Mouse (Mus musculus) forebrain, embryonic 13.5 days (tissue): Measurements from ENCODE around the gene Lrrfip1. TPM values are rescaled to one million over a fixed set of nuclear protein-coding genes. Genes with fewer than 3 reads are reported as not detected.

Experiments used
- ATAC-seq: fragments of 200-750 bp; cut with Nextera tagmentation; 2 replicates; pipeline ENCODE4 v1.8.0; 2017
- H3K27ac ChIP-seq: fragments of 300-500 bp; sonication (generic); 2 replicates; pipeline ENCODE4 v1.5.1; 2015; ENCODE audit warnings: inconsistent platforms, mild to moderate bottlenecking, moderate library complexity
- H3K27me3 ChIP-seq: fragments of 300-500 bp; sonication (generic); 2 replicates; pipeline ENCODE4 v1.6.1; 2015; ENCODE audit warnings: mild to moderate bottlenecking, inconsistent platforms
- H3K36me3 ChIP-seq: fragments of 300-500 bp; sonication (generic); 2 replicates; pipeline ENCODE4 v1.6.1; 2015; ENCODE audit warnings: mild to moderate bottlenecking, inconsistent platforms; ENCODE audit not compliant: poor library complexity, severe bottlenecking
- H3K4me1 ChIP-seq: fragments of 300-500 bp; sonication (generic); 2 replicates; pipeline ENCODE4 v1.6.1; 2015; ENCODE audit warnings: inconsistent platforms
- H3K4me2 ChIP-seq: fragments of 300-500 bp; sonication (generic); 2 replicates; pipeline ENCODE4 v1.6.1; 2015; ENCODE audit warnings: inconsistent platforms, mild to moderate bottlenecking, moderate library complexity
- H3K4me3 ChIP-seq: fragments of 300-500 bp; sonication (generic); 2 replicates; pipeline ENCODE4 v1.5.1; 2015; ENCODE audit warnings: mild to moderate bottlenecking, inconsistent platforms
- H3K9ac ChIP-seq: fragments of 300-500 bp; sonication (generic); 2 replicates; pipeline ENCODE4 v1.6.1; 2015; ENCODE audit warnings: mild to moderate bottlenecking, inconsistent platforms
- H3K9me3 ChIP-seq: fragments of 300-500 bp; sonication (generic); replicated peaks from 2 replicates; pipeline ENCODE4 v1.6.1; 2016; ENCODE audit warnings: inconsistent platforms
- WGBS: fragments of 180-500 bp; shearing (Covaris S2); methylation state at CpG from one replicate; pipeline ENCODE4 v1.1.7; 2015; 5-methylcytosine and 5-hydroxymethylcytosine counted together
- polyA plus RNA-seq: library from polyadenylated mRNA; unstranded; fragments of >200 nt; fragmentation: Nextera tagmentation; extraction: Ambion mirVana; gene quantifications from 2 replicates; pipeline ENCODE4 v1.2.1, GENCODE M21; 2015

Gene Lrrfip1
- polyA plus RNA-seq, 1 experiment from 2014 or later, result 22.1 TPM

DNA sequence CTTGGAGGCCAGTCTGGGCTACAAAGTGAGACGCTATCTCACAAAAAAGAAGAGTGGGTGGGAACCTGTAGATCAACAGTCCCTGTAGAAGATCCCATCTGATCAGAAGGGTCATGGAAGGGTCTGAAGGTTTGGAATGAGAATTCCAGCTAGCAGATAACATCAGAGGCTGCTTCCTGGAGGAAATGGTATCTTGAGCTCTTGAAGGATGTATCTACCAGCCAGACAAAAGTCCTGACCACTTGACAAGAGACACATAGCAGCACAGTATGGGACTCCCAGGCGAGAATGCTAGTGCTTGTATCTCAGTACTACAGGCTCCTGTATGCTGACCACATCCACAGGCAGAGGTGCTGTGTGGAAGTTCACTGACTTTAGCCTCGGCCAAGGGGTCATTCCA, 2.6 kb downstream of the Lrrfip1 start:
- 0 out of 2 replicates have a peak, but pooled peaks cover under 1% of the 10 kb centered on the region for H3K9me3 ChIP-seq
- H3K36me3 ChIP-seq, result no peaks in the 10 kb centered on the region
- H3K4me3 ChIP-seq, result no peak overlapping the region
- 87% methylated on average over 3 of the region's 3 CpGs for WGBS
- H3K4me1 ChIP-seq, result peaks cover 15% of the 10 kb centered on the region
- no peak overlapping the region for H3K4me2 ChIP-seq
- H3K27me3 ChIP-seq, result peaks cover 10% of the 10 kb centered on the region; the same call in 1 of the 2 replicates
- no peak for ATAC-seq
- H3K9ac ChIP-seq, result no peak overlapping the region
- H3K27ac ChIP-seq, result no peak overlapping the region

- no peak overlapping the region for H3K27ac ChIP-seq
- no peaks in the 10 kb centered on the region for H3K9me3 ChIP-seq
- no peak for ATAC-seq
- H3K4me2 ChIP-seq, result no peak overlapping the region
- 93% methylated on average over 3 of the region's 3 CpGs for WGBS
- H3K36me3 ChIP-seq, result no peaks in the 10 kb centered on the region
- peaks cover 15% of the 10 kb centered on the region for H3K4me1 ChIP-seq
- H3K27me3 ChIP-seq, result peaks cover 10% of the 10 kb centered on the region; the same call in 1 of the 2 replicates
- H3K4me3 ChIP-seq, result no peak overlapping the region
- no peak overlapping the region for H3K9ac ChIP-seq
These were observed 3.5 kb downstream of the Lrrfip1 start for GRCm38 (mm10) chr1:91001871-91002539.

DNA sequence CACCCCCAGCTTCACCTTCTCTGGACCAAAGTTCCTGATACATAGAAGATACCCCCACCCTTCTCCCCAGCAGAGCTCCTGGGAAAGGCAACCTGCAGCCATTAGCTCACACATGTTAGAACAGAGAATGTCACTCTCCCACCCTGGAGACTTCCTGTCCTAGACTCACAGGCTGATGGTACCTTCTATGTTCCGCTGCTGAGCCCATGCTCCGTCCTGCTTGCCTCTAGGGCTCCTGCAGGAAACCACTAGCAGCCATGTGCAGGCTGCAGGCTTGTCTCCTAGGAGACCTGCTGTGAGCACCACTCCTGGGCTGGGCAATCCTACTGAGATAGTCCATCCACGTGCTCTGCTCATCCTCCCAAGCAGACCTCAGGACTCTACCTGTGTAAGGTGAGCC, 4.1 kb downstream of the Lrrfip1 start:
- Histone ChIP-seq H3K4me1 (peaks cover 15% of the 10 kb centered on the region), H3K27ac (no peak overlapping the region), H3K27me3 (peaks cover 8% of the 10 kb centered on the region; the same call in 1 of the 2 replicates), H3K9ac (no peak overlapping the region), H3K4me3 (no peak overlapping the region), H3K4me2 (no peak overlapping the region), H3K9me3 (no peaks in the 10 kb centered on the region), H3K36me3 (no peaks in the 10 kb centered on the region)
- no peak for ATAC-seq
- 90% methylated on average over 3 of the region's 3 CpGs for WGBS

DNA sequence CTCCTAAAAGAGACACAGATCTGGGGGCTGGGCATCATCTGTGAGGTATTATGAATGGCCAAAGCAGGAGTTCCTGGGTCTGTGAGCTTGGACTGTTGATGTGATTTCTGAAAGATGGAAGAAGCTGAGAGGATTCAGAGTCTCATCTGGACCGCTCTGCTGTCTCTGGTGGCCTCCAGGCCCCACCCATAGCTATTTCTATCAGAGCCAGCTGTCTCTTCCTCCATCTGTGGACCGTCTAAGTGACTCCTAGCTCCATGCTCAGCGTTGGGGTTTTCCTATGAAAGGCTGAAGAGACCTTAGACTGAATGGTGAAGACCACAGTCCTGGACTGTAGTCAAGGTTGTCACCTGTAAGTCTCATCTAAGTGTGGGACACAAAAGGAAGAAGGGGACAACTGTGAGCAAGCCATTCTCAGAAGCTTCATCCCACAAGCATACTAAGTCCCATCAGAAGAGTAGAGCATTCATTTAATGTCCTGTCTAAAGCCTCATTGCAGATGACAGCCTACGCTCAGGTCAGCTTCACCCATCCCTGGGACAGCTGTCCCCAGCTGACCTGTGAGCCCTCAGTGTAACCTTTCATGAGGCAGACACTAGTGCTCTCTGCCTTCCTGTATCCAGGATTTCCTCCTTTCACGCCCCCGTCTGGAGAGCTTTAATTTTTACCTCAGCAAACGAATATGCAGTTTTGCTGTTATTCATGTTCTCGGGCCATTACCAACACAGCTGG, 5.2 kb downstream of the Lrrfip1 start:
- no peaks in the 10 kb centered on the region for H3K9me3 ChIP-seq
- no peak overlapping the region for H3K4me3 ChIP-seq
- no peak overlapping the region for H3K9ac ChIP-seq
- no peak for ATAC-seq
- WGBS, result 92% methylated on average over 8 of the region's 8 CpGs
- no peak overlapping the region for H3K4me2 ChIP-seq
- H3K27me3 ChIP-seq, result 0 out of 2 replicates have a peak, but pooled peaks cover 3% of the 10 kb centered on the region
- no peaks in the 10 kb centered on the region for H3K36me3 ChIP-seq
- no peak overlapping the region for H3K27ac ChIP-seq
- H3K4me1 ChIP-seq, result peaks cover 15% of the 10 kb centered on the region

- Histone ChIP-seq H3K27me3 (0 out of 2 replicates have a peak, but pooled peaks cover 3% of the 10 kb centered on the region), H3K36me3 (no peaks in the 10 kb centered on the region), H3K4me1 (no peaks in the 10 kb centered on the region), H3K27ac (no peak overlapping the region), H3K4me3 (no peak overlapping the region), H3K4me2 (no peak overlapping the region), H3K9me3 (no peaks in the 10 kb centered on the region), H3K9ac (no peak overlapping the region)
- 85% methylated on average over 5 of the region's 5 CpGs for WGBS
- ATAC-seq, result no peak
These were observed 7.5 kb downstream of the Lrrfip1 start for GRCm38 (mm10) chr1:91006037-91006436.

DNA sequence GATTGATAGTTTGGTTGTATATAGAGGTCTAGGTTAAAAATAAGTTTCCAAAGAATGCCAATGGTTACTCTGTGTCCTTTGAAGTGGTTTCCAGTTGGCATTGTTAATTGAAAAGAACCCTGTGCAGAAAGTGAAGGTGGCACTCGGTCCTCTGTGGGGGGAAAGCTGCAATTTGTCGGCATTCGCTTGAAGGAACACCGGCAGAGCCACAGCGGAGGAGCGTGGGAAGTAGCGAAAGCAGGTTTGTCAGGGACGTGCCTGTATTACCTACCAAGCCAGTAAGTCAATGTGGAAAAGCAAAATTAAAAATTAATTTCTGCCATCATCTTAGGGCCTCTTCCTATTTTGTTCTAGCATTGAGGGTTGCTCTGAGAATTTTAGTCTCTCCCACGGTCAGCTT, 8.2 kb downstream of the Lrrfip1 start:
- Histone ChIP-seq H3K27me3 (0 out of 2 replicates have a peak, but pooled peaks cover under 1% of the 10 kb centered on the region), H3K4me1 (no peaks in the 10 kb centered on the region), H3K9me3 (no peaks in the 10 kb centered on the region), H3K4me2 (no peak overlapping the region), H3K9ac (no peak overlapping the region), H3K27ac (no peak overlapping the region), H3K4me3 (no peak overlapping the region), H3K36me3 (no peaks in the 10 kb centered on the region)
- 86% methylated on average over 9 of the region's 9 CpGs for WGBS
- ATAC-seq, result no peak

DNA sequence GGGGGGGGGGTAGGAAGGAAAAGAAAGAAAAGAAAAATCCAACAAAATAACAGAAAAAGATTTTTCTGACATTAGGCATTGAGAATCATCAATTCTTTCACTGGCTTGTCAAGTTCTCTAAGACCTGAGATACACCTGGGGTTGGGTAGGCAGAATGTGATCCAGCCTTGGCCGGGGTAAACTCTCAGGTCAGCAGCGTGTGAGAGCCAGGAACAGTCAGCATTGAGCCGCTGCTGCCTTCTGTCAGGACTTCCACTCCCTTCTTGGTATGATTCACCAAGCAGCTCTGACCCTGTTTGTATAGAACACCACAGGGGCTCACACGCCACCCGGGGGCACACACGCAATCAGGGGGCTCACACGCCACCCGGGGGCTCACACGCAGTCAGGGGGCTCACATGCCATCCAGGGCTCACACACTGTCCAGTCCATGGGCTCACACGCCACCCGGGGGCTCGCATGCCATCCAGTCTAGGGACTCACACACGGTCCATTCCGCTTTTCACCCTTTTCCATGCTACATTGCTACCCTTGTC, 9.7 kb downstream of the Lrrfip1 start:
- Histone ChIP-seq H3K9ac (no peak overlapping the region), H3K27ac (no peak overlapping the region), H3K4me1 (no peaks in the 10 kb centered on the region), H3K4me2 (no peak overlapping the region), H3K36me3 (no peaks in the 10 kb centered on the region), H3K9me3 (no peaks in the 10 kb centered on the region), H3K4me3 (no peak overlapping the region), H3K27me3 (no peaks in the 10 kb centered on the region)
- no peak for ATAC-seq
- WGBS, result 93% methylated on average over 14 of the region's 14 CpGs

DNA sequence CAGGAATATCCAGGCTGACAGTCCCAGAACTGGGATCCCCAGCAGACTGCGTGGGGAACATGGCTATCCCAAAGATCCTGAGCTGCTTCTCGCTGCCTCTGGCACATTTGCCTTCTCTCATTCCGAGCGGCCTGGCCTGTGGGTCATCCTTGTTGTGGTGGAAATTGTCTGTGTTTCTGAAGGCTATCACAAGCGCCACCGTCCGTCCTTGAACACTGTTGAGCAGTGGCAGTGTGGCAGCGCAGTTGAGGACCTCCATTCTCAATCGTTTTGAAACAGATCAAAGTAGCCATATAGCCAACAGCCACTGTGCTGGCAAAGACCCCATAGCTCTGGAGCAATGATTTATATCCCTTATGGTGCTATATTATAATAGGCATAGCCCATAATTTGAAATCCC, 10.2 kb downstream of the Lrrfip1 start:
- WGBS, result 90% methylated on average over 9 of the region's 9 CpGs
- no peak overlapping the region for H3K27ac ChIP-seq

DNA sequence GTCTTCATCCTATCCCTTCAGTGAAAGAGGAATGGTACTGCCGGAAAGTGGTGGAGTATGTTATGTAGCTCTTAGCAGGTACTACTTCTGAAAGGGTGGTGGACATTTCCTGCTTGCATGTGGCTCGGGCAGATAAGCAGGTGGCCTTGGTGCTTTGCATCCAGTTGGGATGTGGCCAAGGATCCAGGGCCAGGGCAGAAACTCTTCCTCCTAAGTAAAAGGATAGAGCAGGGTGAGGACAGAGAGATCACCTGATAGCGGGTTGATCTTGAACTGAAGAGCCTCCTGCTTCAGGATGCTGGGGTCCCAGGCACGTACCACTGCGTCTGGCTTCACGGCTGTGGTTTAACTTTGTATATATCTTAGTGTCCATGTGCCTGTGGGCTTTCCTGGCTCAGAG, 10.7 kb downstream of the Lrrfip1 start:
- H3K4me3 ChIP-seq, result no peak overlapping the region
- WGBS, result 94% methylated on average over 6 of the region's 6 CpGs
- no peak for ATAC-seq

More for the DNA sequence above, 10.2 kb downstream of the Lrrfip1 start:
- Histone ChIP-seq H3K4me1 (no peaks in the 10 kb centered on the region), H3K9ac (no peak overlapping the region), H3K27me3 (no peaks in the 10 kb centered on the region), H3K36me3 (no peaks in the 10 kb centered on the region), H3K4me3 (no peak overlapping the region), H3K9me3 (no peaks in the 10 kb centered on the region), H3K4me2 (no peak overlapping the region)
- ATAC-seq, result no peak

GRCm38 (mm10) chr1:91010216-91010615, 11.7 kb downstream of the Lrrfip1 start:
- no peaks in the 10 kb centered on the region for H3K9me3 ChIP-seq
- H3K36me3 ChIP-seq, result no peaks in the 10 kb centered on the region
- H3K4me1 ChIP-seq, result no peaks in the 10 kb centered on the region
- H3K27me3 ChIP-seq, result no peaks in the 10 kb centered on the region
- H3K9ac ChIP-seq, result no peak overlapping the region
- H3K4me3 ChIP-seq, result no peak overlapping the region
- H3K27ac ChIP-seq, result no peak overlapping the region
- 92% methylated on average over 7 of the region's 7 CpGs for WGBS
- no peak for ATAC-seq
- H3K4me2 ChIP-seq, result no peak overlapping the region

More for the DNA sequence above, 10.7 kb downstream of the Lrrfip1 start:
- Histone ChIP-seq H3K4me1 (no peaks in the 10 kb centered on the region), H3K4me2 (no peak overlapping the region), H3K9ac (no peak overlapping the region), H3K9me3 (no peaks in the 10 kb centered on the region), H3K36me3 (no peaks in the 10 kb centered on the region), H3K27ac (no peak overlapping the region), H3K27me3 (no peaks in the 10 kb centered on the region)

DNA sequence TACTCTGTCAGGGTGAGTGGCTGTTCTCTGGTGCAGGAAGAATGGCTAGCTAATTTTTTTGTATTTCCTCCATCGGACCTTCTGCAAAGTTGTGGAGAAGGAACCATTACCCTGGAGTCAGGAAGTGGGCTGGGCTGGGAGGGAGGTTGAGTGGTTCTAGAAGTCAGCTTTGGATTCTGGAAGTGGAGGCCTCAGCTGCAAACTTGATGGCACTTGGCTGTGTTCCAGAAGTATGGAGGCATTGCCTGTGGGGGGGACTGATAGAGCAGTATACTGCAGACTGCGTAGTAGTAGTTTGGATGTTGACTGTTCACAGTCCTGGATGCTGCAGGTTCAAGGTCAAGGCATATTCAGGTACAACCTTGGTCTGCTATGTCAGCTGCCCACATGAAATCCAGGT, 12.2 kb downstream of the Lrrfip1 start:
- no peak overlapping the region for H3K9ac ChIP-seq
- H3K4me1 ChIP-seq, result no peaks in the 10 kb centered on the region
- H3K27me3 ChIP-seq, result no peaks in the 10 kb centered on the region
- H3K4me3 ChIP-seq, result no peak overlapping the region
- ATAC-seq, result no peak
- no peaks in the 10 kb centered on the region for H3K36me3 ChIP-seq
- H3K4me2 ChIP-seq, result no peak overlapping the region
- 92% methylated on average over 2 of the region's 2 CpGs for WGBS
- no peak overlapping the region for H3K27ac ChIP-seq
- no peaks in the 10 kb centered on the region for H3K9me3 ChIP-seq

GRCm38 (mm10) chr1:91011336-91011735, 12.8 kb downstream of the Lrrfip1 start:
- no peaks in the 10 kb centered on the region for H3K36me3 ChIP-seq
- no peaks in the 10 kb centered on the region for H3K9me3 ChIP-seq
- ATAC-seq, result no peak
- H3K4me1 ChIP-seq, result no peaks in the 10 kb centered on the region
- no peak overlapping the region for H3K27ac ChIP-seq
- H3K4me2 ChIP-seq, result no peak overlapping the region
- no peaks in the 10 kb centered on the region for H3K27me3 ChIP-seq
- no peak overlapping the region for H3K4me3 ChIP-seq
- 76% methylated on average over 3 of the region's 3 CpGs for WGBS
- H3K9ac ChIP-seq, result no peak overlapping the region
